Mouse (Mus musculus): ENCODE measurements around the gene Apobec2.

The Apobec2 gene

GRCm38 (mm10) chr17:48408526-48409291 is 24.0 kb downstream of the Apobec2 start:
- DNase-seq (ENCODE audit: low spot score), result peak; percentile 63

GRCm38 (mm10) chr17:48407910-48408525 is 24.7 kb downstream of the Apobec2 start:
- DNase-seq (ENCODE audit: low spot score), result no peak

GRCm38 (mm10) chr17:48407154-48407553 is 25.6 kb downstream of the Apobec2 start:
- no peak for DNase-seq (ENCODE audit: low spot score)

- DNase-seq (ENCODE audit: low spot score), result no peak
Measured at GRCm38 (mm10) chr17:48404706-48405105, 28.0 kb downstream of the Apobec2 start.

- DNase-seq (ENCODE audit: low spot score), result no peak
Measured at GRCm38 (mm10) chr17:48403848-48404247, 28.9 kb downstream of the Apobec2 start.

- DNase-seq (ENCODE audit: low spot score), result no peak
Measured at GRCm38 (mm10) chr17:48402751-48403150, 30.0 kb downstream of the Apobec2 start.

- DNase-seq (ENCODE audit: low spot score), result no peak
Measured at GRCm38 (mm10) chr17:48401710-48402109, 31.0 kb downstream of the Apobec2 start.

GRCm38 (mm10) chr17:48392616-48393015 is 40.1 kb downstream of the Apobec2 start:
- no peak for DNase-seq (ENCODE audit: low spot score)

- no peak for DNase-seq (ENCODE audit: low spot score)
Measured at GRCm38 (mm10) chr17:48391446-48391845, 41.3 kb downstream of the Apobec2 start.

- DNase-seq (ENCODE audit: low spot score), result no peak
Measured at GRCm38 (mm10) chr17:48389442-48389841, 43.3 kb downstream of the Apobec2 start.

GRCm38 (mm10) chr17:48388666-48389065 is 44.1 kb downstream of the Apobec2 start:
- no peak for DNase-seq (ENCODE audit: low spot score)

GRCm38 (mm10) chr17:48385786-48386461 is 46.8 kb downstream of the Apobec2 start:
- no peak for DNase-seq (ENCODE audit: low spot score)

GRCm38 (mm10) chr17:48379050-48379449 is 53.7 kb downstream of the Apobec2 start:
- no peak for DNase-seq (ENCODE audit: low spot score)

- no peak for DNase-seq (ENCODE audit: low spot score)
Measured at GRCm38 (mm10) chr17:48376102-48376501, 56.6 kb downstream of the Apobec2 start.

GRCm38 (mm10) chr17:48372987-48373386 is 59.7 kb downstream of the Apobec2 start:
- no peak for DNase-seq (ENCODE audit: low spot score)

GRCm38 (mm10) chr17:48371621-48372020 is 61.1 kb downstream of the Apobec2 start:
- DNase-seq (ENCODE audit: low spot score), result no peak
